Mouse (Mus musculus) lung, embryonic 16.5 days (tissue): ENCODE data around the gene Zbtb12. TPM values are rescaled to one million over a fixed set of nuclear protein-coding genes. Genes with fewer than 3 reads are reported as not detected.

ENCODE experiments used
- ATAC-seq: fragments of 200-750 bp; cut with Nextera tagmentation; 2 replicates; pipeline ENCODE4 v1.8.0; 2017; ENCODE audit warnings: low read depth, mild to moderate bottlenecking, moderate library complexity
- H3K27ac ChIP-seq: fragments of 300-500 bp; sonication (generic); 2 replicates; pipeline ENCODE4 v1.5.1; 2014; ENCODE audit warnings: mild to moderate bottlenecking, control low read depth, low read length
- H3K27me3 ChIP-seq: fragments of 300-500 bp; sonication (generic); 2 replicates; pipeline ENCODE4 v1.6.1; 2014; ENCODE audit warnings: low read depth, low read length, mixed read lengths; ENCODE audit not compliant: control insufficient read depth, insufficient read depth
- H3K36me3 ChIP-seq: fragments of 300-500 bp; sonication (generic); 2 replicates; pipeline ENCODE4 v1.6.1; 2014; ENCODE audit warnings: low read length; ENCODE audit not compliant: control insufficient read depth, insufficient read depth
- H3K4me1 ChIP-seq: fragments of 300-500 bp; sonication (generic); replicated peaks from 2 replicates; pipeline ENCODE4 v1.6.1; 2014; ENCODE audit warnings: low read length, mixed read lengths; ENCODE audit not compliant: control insufficient read depth, insufficient read depth
- H3K4me2 ChIP-seq: fragments of 300-500 bp; sonication (generic); 2 replicates; pipeline ENCODE4 v1.6.1; 2014; ENCODE audit warnings: low read depth, low read length, control low read depth
- H3K4me3 ChIP-seq: fragments of 300-500 bp; sonication (generic); 2 replicates; pipeline ENCODE4 v1.5.1; 2014; ENCODE audit warnings: mild to moderate bottlenecking, low read length, control low read depth
- H3K9ac ChIP-seq: fragments of 300-500 bp; sonication (generic); 2 replicates; pipeline ENCODE4 v1.6.1; 2014; ENCODE audit warnings: low read length, control low read depth
- H3K9me3 ChIP-seq: fragments of 300-500 bp; sonication (generic); 2 replicates; pipeline ENCODE4 v1.6.1; 2016; ENCODE audit warnings: low read length; ENCODE audit not compliant: control insufficient read depth
- WGBS: fragments of 180-500 bp; shearing (Covaris S2); extraction: QIAGEN DNeasy Blood & Tissue Kit; methylation state at CpG from one replicate; pipeline ENCODE4 v1.1.7; 2014; 5-methylcytosine and 5-hydroxymethylcytosine counted together
- polyA plus RNA-seq: library from polyadenylated mRNA; unstranded; fragments of >200 nt; fragmentation: Nextera tagmentation; extraction: Ambion mirVana; gene quantifications from 2 replicates; pipeline ENCODE4 v1.2.1, GENCODE M21; 2015

Gene Zbtb12
- polyA plus RNA-seq, 1 experiment from 2014 or later, result 2.3 TPM

- under 1% methylated on average over 38 of the region's 38 CpGs for WGBS
- Histone ChIP-seq H3K4me2 (peak within 1 kb of the TSS; percentile 80), H3K4me1 (peaks cover 10% of the 10 kb centered on the region), H3K36me3 (no peaks in the 10 kb centered on the region), H3K27ac (no peak within 1 kb of the TSS), H3K9me3 (no peaks in the 10 kb centered on the region), H3K9ac (peak within 1 kb of the TSS; percentile 71), H3K4me3 (peak within 1 kb of the TSS; percentile 64), H3K27me3 (no peaks in the 10 kb centered on the region)
- peak; percentile 98 for ATAC-seq
These were observed 51.9 kb downstream of the Zbtb12 start, which contains the start of gene Neu1 for GRCm38 (mm10) chr17:34931061-34931734. Neu1 (plus strand) TSS chr17:34931253.

- H3K9me3 ChIP-seq, result no peaks in the 10 kb centered on the region
- no peak overlapping the region for H3K27ac ChIP-seq
- ATAC-seq, result peak; percentile 6; the same call in 1 of the 2 replicates
- peaks cover 10% of the 10 kb centered on the region for H3K4me1 ChIP-seq
- H3K27me3 ChIP-seq, result no peaks in the 10 kb centered on the region
- WGBS, result 11% methylated on average over 14 of the region's 14 CpGs
- H3K4me3 ChIP-seq, result peak overlapping the region; percentile 64
- no peaks in the 10 kb centered on the region for H3K36me3 ChIP-seq
- peak overlapping the region; percentile 80 for H3K4me2 ChIP-seq
- peak overlapping the region; percentile 71 for H3K9ac ChIP-seq
These were observed 52.4 kb downstream of the Zbtb12 start for GRCm38 (mm10) chr17:34931735-34932098.

GRCm38 (mm10) chr17:34932287-34932686, 53.0 kb downstream of the Zbtb12 start:
- Histone ChIP-seq H3K9ac (peak overlapping the region; percentile 71), H3K4me3 (peak overlapping the region; percentile 64), H3K27me3 (no peaks in the 10 kb centered on the region), H3K27ac (no peak overlapping the region), H3K36me3 (no peaks in the 10 kb centered on the region), H3K4me1 (peaks cover 10% of the 10 kb centered on the region), H3K9me3 (no peaks in the 10 kb centered on the region), H3K4me2 (peak overlapping the region; percentile 80)
- WGBS, result 57% methylated on average over 8 of the region's 8 CpGs
- ATAC-seq, result no peak

GRCm38 (mm10) chr17:34934031-34934430, 54.7 kb downstream of the Zbtb12 start:
- no peak overlapping the region for H3K9ac ChIP-seq
- no peak for ATAC-seq
- WGBS, result 76% methylated on average over 24 of the region's 24 CpGs
- no peak overlapping the region for H3K4me2 ChIP-seq
- peaks cover 7% of the 10 kb centered on the region for H3K4me1 ChIP-seq
- no peaks in the 10 kb centered on the region for H3K27me3 ChIP-seq
- no peaks in the 10 kb centered on the region for H3K36me3 ChIP-seq
- no peak overlapping the region for H3K27ac ChIP-seq
- H3K9me3 ChIP-seq, result no peaks in the 10 kb centered on the region
- no peak overlapping the region for H3K4me3 ChIP-seq

GRCm38 (mm10) chr17:34934830-34935229, 55.5 kb downstream of the Zbtb12 start:
- WGBS, result 37% methylated on average over 8 of the region's 8 CpGs
- Histone ChIP-seq H3K9ac (no peak overlapping the region), H3K4me2 (no peak overlapping the region)

DNA sequence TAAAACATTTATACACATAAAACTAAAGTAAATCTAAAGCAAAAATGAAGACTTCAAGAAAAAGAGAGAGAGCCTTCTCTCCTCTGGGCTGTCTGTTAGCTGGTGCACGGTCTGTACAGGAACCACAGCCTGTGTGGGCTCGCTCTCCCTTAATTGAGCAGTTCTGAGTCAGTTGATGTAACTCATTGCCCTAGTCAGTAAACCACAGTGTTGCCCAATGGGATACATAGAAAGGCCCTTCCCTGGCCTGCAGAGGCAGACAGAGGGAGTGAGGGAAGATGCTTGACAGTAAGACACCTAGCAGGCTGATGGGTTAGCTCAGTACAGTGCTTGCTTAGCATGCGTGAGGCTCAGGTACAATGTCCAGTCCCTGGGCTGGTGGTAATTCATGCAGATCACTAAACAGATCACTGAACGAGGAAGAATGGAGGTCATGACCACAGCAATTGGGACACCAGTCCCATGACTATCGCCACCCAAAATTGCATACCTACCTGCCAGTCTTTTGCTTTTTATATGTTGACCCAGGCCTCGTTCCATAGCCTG, 58.8 kb downstream of the Zbtb12 start:
- no peak overlapping the region for H3K4me3 ChIP-seq
- H3K9me3 ChIP-seq, result no peaks in the 10 kb centered on the region
- H3K27ac ChIP-seq, result no peak overlapping the region
- no peaks in the 10 kb centered on the region for H3K27me3 ChIP-seq
- H3K4me1 ChIP-seq, result peaks cover 5% of the 10 kb centered on the region
- no peak overlapping the region for H3K9ac ChIP-seq
- no peaks in the 10 kb centered on the region for H3K36me3 ChIP-seq
- H3K4me2 ChIP-seq, result no peak overlapping the region
- ATAC-seq, result no peak
- WGBS, result 79% methylated on average over 6 of the region's 6 CpGs

More at GRCm38 (mm10) chr17:34934830-34935229, 55.5 kb downstream of the Zbtb12 start:
- ATAC-seq, result no peak
- Histone ChIP-seq H3K27me3 (no peaks in the 10 kb centered on the region), H3K36me3 (no peaks in the 10 kb centered on the region), H3K4me3 (no peak overlapping the region), H3K4me1 (peaks cover 7% of the 10 kb centered on the region), H3K9me3 (no peaks in the 10 kb centered on the region), H3K27ac (no peak overlapping the region)

- 4% methylated on average over 15 of the region's 15 CpGs for WGBS
- Histone ChIP-seq H3K27me3 (no peaks in the 10 kb centered on the region), H3K9ac (peak overlapping the region; percentile 54), H3K4me1 (peaks cover 5% of the 10 kb centered on the region), H3K4me3 (peak overlapping the region; percentile 22), H3K27ac (no peak overlapping the region; the same call in 1 of the 2 replicates), H3K36me3 (no peaks in the 10 kb centered on the region), H3K4me2 (peak overlapping the region; percentile 55), H3K9me3 (no peaks in the 10 kb centered on the region)
- peak; percentile 62 for ATAC-seq
These were observed 62.2 kb downstream of the Zbtb12 start for GRCm38 (mm10) chr17:34941344-34942041.

DNA sequence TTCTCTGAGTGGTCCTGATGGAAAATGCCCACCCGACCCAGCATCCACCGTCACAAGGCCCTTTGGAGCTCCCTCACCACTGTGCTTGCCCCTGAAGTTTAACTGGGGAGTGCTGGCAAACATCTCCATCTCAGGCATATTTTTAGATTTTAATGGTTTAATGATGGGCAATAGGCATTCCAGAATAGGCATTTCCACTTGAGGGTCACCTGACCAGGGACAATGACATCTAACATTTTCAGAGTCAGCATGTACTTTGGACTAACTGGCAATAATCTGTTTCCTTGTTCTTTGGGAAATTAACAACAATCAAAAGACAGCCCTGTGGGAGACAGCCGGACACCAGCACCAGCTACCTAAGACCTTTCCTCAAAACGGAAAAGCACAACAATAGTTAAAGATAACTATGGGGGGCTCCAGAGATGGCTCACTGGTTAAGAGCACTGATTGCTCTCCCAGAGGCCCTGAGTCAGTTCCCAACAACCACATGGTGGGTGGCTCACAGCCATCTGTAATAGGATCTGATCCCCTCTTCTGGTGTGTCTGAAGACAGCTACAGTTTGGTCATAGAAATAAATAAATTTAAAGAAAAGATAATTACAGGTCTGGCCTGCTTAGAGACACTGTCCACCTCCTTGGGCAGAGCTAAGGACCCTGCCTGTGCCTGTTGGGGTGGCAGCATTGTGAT, 64.0 kb downstream of the Zbtb12 start:
- WGBS, result 81% methylated on average over 4 of the region's 4 CpGs
- Histone ChIP-seq H3K4me2 (no peak overlapping the region), H3K4me1 (peaks cover 5% of the 10 kb centered on the region), H3K9ac (no peak overlapping the region), H3K36me3 (no peaks in the 10 kb centered on the region), H3K9me3 (no peaks in the 10 kb centered on the region), H3K27ac (no peak overlapping the region), H3K27me3 (no peaks in the 10 kb centered on the region), H3K4me3 (no peak overlapping the region)
- ATAC-seq, result no peak

DNA sequence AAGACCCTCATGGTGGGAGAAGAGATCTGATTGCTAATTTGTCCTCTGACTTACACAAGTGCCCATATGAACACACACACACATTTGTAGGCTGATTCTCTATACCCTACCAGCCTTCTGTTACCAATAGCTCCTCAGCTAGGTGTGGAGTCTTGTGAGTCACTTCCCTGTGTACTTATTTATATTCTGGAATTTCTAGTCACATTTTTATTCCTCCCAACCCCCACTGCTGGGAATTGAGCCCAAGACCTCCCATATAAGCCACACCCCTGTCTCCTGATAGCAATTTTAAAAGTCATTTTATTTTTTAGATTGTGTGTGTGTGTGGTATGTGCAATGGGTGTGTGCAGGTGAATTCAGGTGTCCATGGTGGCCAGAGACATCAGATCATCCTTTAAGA, 65.1 kb downstream of the Zbtb12 start:
- ATAC-seq, result no peak
- Histone ChIP-seq H3K9me3 (no peaks in the 10 kb centered on the region), H3K27ac (no peak overlapping the region), H3K27me3 (no peaks in the 10 kb centered on the region), H3K4me1 (peaks cover 5% of the 10 kb centered on the region), H3K9ac (no peak overlapping the region), H3K4me2 (no peak overlapping the region), H3K36me3 (peaks cover under 1% of the 10 kb centered on the region; the same call in 1 of the 2 replicates), H3K4me3 (no peak overlapping the region)
